Mouse (Mus musculus) thymus, postnatal 36 days (tissue): ENCODE data around the gene Stk40.
A peak's percentile ranks its signal among the peaks of the same experiment; 100 is the strongest.
"Not testable (repeated sequence)": the region's sequence is repeated elsewhere in the genome, so short reads cannot be mapped to it uniquely, and the experiment has no call there.

Experiments used
- DNase-seq, 2 experiments: peaks; one replicate each; pipeline ENCODE4 v3.0.0; 2022; ENCODE audit warnings: mixed read lengths in 2 of 2

The Stk40 gene

DNA sequence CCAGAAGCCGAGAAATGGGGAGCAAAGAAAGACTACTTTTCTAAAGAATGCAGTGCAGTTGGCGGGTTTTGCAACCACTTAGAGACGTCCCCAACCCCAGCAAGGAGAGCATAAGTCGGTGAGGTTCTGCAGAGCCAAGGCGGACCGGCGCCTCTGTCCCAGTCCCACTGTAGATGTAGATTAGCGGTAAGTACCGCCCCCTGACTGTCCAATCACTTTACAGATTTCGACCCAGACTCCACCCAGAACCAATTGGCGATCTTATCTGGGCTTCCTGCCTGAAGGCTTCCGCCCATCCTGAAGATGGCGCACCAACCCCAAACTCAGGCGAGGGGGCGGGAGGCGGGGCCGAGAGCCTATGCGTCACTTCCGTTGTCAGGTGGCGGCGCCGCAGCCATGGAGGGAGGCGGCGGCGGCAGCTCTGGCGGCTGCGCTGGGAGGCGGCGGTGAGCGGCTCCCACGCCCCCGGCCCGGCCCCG lies at the start of gene Stk40:
TSS of gene Stk40 (plus strand) at position 368 of the 479 bp plus-strand sequence.
- peak; percentile 95 to 96 for DNase-seq

DNA sequence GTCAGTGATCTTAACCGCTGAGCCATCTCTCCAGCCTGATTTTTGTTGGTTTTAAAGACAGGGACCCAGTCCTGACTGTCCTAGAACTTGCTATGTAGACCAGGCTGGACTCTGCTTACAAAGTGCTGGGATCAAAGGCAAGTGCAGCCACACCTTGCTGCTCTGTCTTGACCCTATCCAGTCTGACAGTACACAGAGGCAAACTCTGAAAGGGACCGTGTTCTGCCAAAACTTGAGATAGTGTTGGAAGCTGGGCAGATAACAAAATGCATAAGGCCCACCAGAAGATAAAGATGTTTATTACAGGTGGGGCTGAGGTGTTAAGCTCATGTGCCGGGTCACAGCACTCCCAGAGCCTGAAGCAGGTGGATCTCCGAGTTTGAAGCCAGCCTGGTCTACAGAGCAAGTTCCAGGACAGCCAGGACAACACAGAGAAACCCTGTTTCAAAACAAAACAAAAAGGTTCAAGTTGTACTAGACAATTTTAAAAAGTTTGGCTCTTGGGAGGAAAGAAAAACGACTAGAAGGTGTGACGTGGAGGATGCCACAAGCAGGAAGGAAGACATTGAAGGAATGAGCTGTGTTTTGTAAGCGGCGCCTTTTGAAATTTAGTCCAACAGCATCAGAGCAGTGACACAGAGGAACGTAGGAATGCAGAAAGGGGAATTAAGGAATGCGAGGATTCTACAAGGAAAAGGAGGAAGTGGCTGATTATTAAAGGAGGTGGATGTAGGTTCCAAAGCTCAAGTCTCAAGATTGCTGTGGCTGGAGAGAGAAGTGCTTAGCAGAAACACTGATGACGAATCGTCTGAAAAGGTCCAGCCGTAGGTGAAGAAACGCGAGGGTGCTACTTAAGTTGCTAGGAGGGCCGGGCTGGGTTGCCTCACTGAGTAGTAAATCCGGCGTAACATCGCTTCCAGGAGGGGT lies 46.3 kb upstream of the Stk40 start:
- DNase-seq: no peak

DNA sequence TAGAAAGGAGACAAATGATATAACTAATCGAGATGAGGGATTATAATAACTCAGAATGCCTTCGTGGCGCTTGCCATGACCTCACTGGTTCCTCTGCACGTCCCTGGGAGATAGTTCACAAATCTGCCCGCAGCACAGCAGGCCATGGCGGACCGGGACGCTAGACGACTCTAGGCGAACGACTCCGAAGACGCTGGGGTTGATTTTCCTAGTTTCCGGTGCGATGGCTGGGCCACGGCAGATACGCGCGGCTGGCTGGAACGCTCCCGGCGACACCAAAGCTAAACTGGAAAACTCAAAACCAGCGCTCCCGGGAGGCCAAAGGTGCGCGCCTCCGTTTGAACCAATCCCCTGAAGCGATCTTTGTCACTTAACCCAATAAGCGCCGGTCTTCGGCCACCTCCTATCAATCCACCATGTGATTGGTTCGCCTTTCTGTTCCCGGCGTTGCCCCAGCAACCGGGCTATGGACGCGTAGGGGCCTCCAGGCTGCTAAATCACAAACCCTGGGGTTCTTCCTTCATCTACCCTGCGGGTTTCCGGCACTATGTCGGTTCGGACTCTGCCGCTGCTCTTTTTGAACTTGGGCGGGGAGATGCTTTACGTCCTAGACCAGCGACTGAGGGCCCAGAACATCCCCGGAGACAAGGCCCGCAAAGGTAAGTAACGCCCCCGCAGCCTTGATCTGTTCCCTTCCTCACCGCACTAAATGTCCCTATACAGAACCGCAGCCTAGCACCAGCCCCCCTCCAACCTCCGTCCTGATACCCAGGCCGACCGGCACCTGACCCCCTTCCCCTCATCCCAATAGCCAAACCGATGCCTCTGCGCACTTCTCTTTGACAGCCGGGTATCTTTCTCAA lies 45.4 kb upstream of the Stk40 start, which contains the start of gene Oscp1:
TSS of gene Oscp1 (plus strand) at position 432 of the 863 bp plus-strand sequence.
- peak; percentile 85 to 91 for DNase-seq

DNA sequence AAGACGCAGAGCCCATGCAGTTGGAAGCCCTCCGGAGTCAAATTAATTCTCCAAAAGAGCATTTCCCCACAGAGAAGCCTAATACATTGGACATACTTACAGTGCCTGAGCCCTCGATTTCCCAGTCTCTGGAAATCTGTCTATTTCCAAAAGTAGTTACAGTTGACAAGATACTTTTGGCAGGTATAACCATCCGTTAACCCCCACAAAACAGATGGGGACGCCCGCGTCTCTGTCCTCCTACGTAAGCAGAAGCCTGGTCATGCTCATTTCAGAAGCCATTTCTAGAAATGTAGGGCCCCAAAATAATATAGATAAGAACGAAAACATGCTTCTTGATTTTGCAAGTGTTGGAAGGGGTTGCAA lies 44.8 kb upstream of the Stk40 start:
- DNase-seq: no peak

DNA sequence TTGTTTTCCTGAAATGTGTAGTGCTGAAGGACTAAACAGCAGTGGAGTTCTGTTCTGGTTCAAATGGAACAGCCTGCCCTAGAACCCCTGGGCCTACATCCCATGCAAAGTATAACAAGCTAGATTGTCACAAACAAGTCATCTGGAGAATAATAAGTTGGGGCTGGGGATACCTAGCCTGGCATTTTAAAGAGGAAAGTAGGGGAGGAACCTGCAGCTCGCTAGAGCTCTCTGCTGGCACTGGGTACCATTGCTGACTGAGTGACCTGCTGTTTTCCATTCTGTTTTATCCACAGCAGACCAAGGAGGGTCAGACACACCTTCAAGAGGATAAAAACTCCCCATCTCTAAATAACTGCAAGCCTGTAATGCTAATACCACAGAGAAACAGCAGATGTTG lies 40.9 kb upstream of the Stk40 start:
- DNase-seq: no peak

DNA sequence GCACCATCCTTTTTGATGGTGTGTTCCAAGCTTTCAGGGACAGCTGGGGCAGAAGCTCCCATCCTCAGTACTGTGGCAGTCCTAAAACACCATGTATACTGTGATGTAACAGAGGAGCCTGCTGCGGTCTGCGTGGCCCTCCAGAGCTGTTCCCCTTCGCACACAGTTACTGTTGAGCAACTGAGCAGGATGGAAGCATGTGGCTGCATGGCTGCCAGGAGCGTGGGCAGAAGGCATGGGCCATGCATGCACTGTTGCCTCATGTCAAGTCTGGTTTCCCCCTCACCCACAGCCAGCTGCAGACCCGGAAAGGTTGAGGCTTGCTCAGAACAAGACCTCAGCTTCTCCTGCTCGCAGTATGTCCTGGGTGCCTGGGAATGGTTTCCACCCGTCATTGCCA lies 38.5 kb upstream of the Stk40 start:
- no peak for DNase-seq

DNA sequence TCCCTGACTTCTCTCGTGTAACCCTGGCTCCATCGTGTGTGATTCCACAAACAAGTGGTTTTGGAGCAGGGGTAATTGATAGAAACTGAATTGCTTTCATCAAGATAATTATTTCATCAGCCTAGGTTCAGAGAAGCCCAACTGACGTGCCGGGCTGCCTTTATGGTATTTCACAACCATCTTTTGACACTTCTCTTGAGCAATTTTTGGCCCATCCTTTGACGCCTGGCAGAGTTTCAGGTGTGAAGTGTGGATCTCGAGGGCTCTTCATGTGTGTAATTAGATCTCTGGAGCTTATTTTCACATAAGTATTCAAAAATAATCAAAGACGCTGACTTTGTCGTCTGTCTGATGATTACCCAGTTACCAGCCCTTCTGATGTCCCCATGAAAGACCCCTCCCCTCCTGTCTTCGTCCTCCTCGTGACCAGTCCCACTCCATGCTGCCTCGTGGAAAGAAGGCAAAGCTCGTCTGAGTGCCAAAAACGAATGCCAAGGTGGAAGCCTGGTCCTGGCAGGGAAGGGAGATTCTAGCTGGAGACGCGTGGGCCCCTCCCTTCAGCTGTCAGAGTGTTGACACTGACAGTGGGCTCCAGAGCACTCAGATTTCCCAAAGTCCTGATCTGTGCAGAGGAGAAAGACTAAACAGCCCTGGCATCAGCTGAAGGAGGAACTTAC lies 36.2 kb upstream of the Stk40 start:
- DNase-seq: no peak

DNA sequence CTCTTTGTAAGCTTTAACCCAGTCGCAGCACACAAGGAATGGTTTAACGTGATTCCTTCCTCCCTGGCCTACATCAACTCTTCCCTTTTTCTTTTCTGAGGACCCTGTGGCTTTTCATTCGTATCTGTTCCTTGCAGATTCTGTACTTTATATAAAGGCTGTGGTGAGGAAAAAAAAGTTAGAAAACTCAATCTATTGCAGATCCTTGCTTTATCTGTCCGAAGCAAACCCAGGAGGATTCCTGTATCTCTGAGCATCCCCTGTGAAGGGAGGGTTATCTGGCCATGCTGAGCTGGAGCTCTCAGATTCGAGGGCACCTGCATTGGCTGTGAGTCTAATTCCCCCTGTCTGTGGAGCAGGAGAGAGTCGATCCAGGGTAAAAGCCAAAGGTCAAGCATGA lies 34.9 kb upstream of the Stk40 start:
- no peak for DNase-seq

DNA sequence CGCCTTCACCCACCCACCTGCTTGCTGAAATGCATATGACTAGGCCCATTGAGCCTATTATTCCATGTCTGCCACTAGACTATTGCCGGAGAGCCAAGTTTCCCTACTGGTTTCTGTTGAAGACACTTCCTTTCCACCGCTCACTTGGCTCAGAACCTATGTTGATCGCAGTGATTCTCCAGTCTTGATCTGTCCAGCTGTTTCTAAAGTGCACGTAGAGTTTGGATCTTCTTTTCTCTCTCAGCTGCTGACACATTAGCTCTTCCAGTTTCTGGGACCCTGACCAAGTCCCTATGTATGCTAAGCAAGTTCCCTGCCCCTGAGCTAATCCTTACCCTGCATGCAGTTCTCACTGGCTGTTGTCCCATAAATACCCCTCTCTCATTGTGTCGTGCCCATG lies 25.9 kb upstream of the Stk40 start:
- DNase-seq: no peak

DNA sequence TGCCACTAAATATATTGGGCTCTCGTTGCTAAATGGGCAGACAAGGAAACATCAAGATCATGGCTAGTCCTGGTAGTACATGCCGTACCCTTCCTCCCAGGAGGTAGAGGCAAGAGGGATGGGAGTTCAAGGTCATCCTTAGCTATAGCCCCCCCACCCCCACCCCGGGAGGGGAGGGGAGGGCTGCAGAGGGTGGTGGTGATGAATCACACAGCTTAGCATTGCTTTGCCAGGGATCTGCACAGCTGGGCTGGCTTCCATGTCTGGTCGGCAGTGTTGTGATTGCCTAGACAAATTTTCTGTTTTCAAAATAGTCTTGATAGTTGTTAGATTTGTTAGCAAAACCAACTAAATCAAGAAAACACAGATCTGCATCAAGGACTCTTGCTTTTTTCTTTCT lies 24.5 kb upstream of the Stk40 start:
- no peak for DNase-seq

DNA sequence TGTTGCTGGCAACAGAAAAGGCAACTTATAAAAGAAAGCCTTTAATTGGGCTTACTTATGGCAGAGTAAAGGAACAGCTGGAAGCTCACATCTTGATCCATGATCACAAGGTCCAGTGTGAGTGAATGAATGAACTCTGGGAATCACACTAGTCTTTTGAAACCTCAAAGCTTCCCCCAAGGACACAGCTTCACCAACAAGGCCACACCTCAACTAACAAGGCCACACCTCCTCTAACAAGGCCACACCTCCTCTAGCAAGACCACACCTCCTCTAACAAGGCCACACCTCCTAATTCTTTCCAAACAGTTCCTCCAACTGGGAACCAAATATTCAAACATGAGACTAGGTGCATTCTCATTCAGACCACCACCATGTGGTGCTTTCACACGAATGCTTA lies 22.2 kb upstream of the Stk40 start:
- no peak for DNase-seq

DNA sequence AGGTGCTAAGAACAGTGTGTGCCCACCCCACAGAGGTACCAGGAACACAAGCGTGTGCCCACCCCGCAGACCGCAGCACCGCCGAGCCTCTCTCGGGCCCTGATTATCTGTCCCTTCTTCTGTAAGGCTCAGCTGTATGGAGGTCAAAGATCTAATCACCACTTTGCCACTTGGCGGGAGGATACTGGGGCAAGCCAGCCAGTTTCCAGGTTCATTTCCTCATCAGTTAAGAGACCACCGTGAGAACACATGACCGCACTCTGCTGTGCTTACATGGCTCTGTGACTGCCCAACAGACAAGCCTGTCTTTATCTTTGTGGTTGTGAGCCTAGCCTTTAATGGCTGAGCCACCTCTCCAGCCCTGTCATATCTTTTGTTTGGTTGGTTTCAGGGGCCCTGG lies 20.7 kb upstream of the Stk40 start:
- no peak for DNase-seq

DNA sequence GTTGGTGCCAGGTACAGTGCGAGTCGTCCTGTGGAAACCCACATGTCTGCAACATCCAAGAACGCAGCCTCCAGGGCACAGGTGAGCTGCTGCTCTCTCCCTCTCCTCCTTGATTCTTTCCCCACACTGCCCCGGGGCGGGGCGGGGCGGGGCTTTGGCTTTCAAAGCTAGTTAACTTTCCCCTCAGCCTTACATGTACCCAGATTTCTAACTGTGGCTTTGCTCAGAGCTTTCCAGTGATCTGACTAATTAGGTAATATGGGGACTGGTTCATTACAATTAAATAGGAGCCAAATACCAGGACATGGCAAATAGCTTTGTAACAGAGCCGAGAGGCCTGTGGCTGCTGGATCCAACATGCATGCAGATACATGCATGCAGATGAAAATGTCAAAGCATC lies 19.4 kb upstream of the Stk40 start:
- no peak for DNase-seq

DNA sequence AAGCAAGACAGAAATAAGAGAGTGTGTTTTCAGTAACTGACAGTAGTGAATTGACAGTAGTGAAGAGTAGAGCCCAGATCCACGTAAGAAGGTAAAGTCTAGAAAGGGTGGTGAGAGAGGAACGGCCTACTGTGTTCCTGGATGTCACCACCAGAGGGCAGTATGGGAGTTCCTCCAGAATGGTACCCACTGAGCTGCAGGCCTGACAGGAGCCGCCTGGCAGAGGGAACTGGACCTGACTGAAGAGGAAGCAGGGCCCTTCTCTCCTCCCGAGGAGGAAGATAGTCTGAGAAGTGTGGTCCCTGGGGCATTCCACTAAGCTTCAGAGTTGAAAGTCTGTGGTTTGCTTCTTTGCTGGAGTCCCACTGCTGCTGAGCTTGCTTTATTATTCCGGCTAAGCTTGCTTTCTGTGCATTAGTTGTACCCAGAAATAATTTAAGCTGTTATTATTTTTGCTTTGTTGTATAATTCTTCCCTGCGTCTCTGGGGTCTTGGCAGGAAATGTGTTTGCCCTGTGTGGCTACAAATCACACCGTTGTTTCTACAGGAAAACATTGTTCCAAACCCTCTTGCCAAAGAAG lies 17.7 kb upstream of the Stk40 start:
- peak; percentile 78 for DNase-seq

DNA sequence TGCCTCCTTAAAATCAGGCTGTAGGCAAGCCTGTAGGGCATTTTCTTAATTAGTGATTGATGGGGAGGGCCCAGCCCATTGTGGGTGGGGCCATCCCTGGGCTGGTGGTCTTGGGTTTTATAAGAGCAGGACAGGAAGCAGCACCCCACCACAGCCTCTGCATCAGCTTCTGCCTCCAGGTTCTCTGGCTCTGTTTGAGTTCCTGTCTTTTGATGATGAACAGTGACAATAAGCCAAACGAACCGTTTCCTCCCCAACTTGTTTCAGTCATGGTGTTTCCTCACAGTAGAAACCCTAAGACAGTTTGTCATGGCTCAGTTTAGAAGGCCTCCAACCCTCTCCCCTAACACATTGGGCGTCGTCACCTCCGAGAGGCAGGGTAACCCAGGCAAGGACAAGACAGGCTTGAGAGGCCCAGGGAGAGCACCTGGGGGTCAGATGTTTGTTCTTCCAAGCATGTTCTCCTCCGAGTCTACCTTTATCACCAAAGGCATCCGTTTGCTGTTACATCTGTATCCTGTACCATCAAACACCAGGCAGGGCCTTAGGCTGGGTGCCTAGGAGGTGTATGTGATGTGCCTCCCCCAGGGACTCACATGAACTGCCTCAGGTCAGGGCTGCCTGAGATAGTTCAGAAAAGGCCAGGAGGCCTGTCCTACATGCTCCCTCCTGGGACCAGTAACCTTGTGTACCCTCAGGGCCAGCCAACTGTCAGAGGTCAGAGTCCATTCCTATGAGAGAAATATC lies 13.5 kb upstream of the Stk40 start:
- DNase-seq: peak; percentile 61 to 69

DNA sequence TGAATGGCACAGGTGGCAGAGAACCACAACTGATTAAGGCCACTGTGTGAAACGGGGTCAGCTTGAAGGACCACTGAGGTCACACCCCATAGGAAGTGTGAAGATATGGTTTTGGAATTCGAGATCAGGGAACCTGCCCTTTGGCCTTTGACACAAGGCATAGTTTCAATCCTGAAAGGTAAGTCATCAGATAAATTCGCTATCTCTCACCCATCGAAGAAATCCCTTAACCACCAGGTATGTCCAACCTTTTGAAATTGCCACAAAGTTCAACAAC lies 13.0 kb upstream of the Stk40 start:
- DNase-seq: no peak

DNA sequence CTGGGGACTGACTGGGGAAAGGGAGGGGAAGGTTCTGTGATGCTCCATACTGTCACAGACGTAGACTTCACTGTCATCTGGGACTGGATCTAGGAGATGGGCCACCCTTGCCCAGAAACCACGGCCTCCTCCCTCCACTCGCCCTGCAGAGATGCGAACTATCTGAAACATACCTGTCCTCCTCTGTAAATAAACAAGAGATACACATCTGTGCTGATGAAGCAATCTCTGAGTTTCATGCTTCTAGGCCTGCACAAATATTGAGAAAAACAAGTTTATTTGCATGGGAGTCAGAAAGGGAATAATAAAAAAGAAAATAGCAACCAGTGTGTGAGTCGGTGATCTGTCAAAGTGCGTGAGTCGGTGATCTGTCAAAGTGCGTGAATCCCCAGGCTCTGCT lies 11.9 kb upstream of the Stk40 start:
- no peak for DNase-seq

DNA sequence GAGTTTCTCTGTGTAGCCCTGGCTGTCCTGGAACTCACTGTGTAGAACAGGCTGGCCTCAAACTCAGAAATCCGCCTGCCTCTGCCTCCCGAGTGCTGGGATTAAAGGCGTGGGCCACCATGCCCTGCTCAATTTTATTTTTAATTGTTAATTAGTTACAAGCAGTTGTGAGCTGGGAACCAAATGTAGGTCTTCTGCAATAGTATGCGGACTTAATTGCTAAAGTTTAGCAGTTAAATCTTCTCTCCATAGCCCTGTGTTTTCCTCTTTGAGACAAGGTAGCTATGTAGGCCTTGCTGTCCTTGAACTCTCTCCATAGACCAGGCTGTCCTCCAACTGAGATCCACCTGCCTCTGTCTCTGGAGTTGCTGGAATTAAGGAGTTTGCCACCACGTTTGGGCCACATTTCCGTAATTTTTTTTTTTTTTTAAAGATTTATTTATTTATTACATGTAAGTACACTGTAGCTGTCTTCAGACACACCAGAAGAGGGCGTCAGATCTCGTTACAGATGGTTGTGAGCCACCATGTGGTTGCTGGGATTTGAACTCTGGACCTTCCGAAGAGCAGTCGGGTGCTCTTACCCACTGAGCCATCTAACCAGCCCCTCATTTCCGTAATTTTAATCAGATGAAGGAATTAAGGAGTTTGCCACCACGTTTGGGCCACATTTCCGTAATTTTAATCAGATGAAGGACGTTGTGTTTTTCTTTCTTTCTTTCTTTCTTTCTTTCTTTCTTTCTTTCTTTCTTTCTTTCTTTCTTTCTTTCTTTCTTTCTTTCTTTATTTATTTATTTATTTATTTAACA lies 7.9 kb upstream of the Stk40 start:
- DNase-seq: not testable (repeated sequence)

DNA sequence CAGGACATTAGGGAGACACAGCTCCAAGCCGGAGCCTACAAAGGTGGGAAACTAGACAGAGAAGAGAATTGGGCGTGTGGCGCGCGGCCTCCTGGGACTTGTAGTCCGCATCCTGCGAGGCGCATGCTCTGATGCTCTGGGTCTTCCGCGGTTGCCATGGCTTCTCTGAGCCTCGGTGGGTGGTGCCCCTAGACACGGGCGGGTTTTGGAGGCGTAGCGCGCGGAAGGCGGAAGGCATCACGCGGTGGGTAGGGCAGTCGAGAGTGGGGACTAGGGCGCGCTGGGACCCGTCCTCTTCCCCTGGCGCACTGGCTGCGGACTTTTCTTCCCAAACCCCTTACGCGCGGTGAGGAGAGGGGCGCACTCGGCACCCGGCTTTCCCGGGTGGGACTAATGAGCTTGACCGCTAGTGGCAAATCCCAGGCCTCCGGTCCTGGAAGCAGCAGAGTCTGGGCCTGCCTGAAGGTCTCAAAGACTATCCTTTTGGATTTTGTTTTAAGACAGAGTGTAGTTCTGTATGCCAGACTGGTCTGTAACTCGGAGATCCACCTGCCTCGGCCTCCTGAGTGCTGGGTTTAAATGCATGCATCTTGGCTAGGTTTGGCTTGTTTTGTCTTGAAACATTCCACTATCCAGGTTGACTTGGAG lies 7.2 kb upstream of the Stk40 start, which contains the start of gene Lsm10:
TSS of gene Lsm10 (plus strand) at position 160 of the 648 bp plus-strand sequence.
- DNase-seq: peak; percentile 93 to 97

DNA sequence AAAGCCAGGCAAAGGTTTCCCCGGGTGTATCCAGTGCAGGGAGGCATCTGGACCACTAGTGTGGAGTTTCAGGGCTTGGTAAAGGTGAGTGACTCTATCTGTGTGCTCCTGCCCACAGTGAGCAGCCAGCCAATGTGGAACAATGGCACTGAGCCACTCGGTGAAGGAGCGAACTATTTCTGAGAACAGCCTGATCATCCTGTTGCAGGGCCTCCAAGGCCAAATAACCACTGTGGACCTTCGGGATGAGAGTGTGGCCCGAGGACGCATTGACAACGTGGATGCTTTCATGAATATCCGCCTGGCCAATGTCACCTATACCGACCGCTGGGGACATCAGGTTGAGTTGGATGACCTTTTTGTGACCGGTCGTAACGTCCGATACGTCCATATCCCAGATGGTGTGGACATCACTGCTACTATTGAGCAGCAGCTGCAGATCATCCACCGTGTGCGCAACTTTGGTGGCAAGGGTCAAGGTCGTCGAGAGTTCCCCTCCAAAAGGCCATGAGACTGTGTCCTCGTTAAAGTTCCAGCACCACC lies 6.0 kb upstream of the Stk40 start:
- DNase-seq: no peak
